Mouse (Mus musculus): ENCODE data around the gene Fam19a2.
A peak's percentile ranks its signal among the peaks of the same experiment; 100 is the strongest.

Fam19a2 gene

GRCm38 (mm10) chr10:123570616-123571188 is 306.9 kb downstream of the Fam19a2 start:
- no peak for DNase-seq (ENCODE audit: low spot score)

- DNase-seq (ENCODE audit: low spot score) = no peak
These were observed 308.7 kb downstream of the Fam19a2 start for GRCm38 (mm10) chr10:123572342-123573070.

GRCm38 (mm10) chr10:123577823-123578222 is 314.0 kb downstream of the Fam19a2 start:
- no peak for DNase-seq (ENCODE audit: low spot score)

GRCm38 (mm10) chr10:123579012-123579411 is 315.2 kb downstream of the Fam19a2 start:
- no peak for DNase-seq (ENCODE audit: low spot score)

- DNase-seq (ENCODE audit: low spot score) = no peak
These were observed 331.2 kb downstream of the Fam19a2 start for GRCm38 (mm10) chr10:123595043-123595442.

GRCm38 (mm10) chr10:123597059-123597458 is 333.3 kb downstream of the Fam19a2 start:
- no peak for DNase-seq (ENCODE audit: low spot score)

- no peak for DNase-seq (ENCODE audit: low spot score)
These were observed 341.9 kb downstream of the Fam19a2 start for GRCm38 (mm10) chr10:123605671-123606070.

- no peak for DNase-seq (ENCODE audit: low spot score)
These were observed 362.9 kb downstream of the Fam19a2 start for GRCm38 (mm10) chr10:123626691-123627090.

- DNase-seq (ENCODE audit: low spot score) = no peak
These were observed 365.5 kb downstream of the Fam19a2 start for GRCm38 (mm10) chr10:123629248-123629744.

GRCm38 (mm10) chr10:123632029-123632428 is 368.2 kb downstream of the Fam19a2 start:
- peak; percentile 2 for DNase-seq (ENCODE audit: low spot score)

- DNase-seq (ENCODE audit: low spot score) = no peak
These were observed 372.9 kb downstream of the Fam19a2 start for GRCm38 (mm10) chr10:123636655-123637054.

GRCm38 (mm10) chr10:123637496-123637895 is 373.7 kb downstream of the Fam19a2 start:
- no peak for DNase-seq (ENCODE audit: low spot score)

GRCm38 (mm10) chr10:123645568-123645967 is 381.8 kb downstream of the Fam19a2 start:
- no peak for DNase-seq (ENCODE audit: low spot score)

- DNase-seq (ENCODE audit: low spot score) = no peak
These were observed 407.4 kb downstream of the Fam19a2 start for GRCm38 (mm10) chr10:123671208-123671607.

GRCm38 (mm10) chr10:123678284-123678864 is 414.6 kb downstream of the Fam19a2 start:
- no peak for DNase-seq (ENCODE audit: low spot score)

- no peak for DNase-seq (ENCODE audit: low spot score)
These were observed 419.0 kb downstream of the Fam19a2 start for GRCm38 (mm10) chr10:123682718-123683255.

- DNase-seq (ENCODE audit: low spot score) = no peak
These were observed 428.6 kb downstream of the Fam19a2 start for GRCm38 (mm10) chr10:123692186-123692925.

GRCm38 (mm10) chr10:123692926-123693224 is 429.1 kb downstream of the Fam19a2 start:
- no peak for DNase-seq (ENCODE audit: low spot score)

GRCm38 (mm10) chr10:123702595-123702994 is 438.8 kb downstream of the Fam19a2 start:
- DNase-seq (ENCODE audit: low spot score) = no peak

- DNase-seq (ENCODE audit: low spot score) = no peak
These were observed 443.2 kb downstream of the Fam19a2 start for GRCm38 (mm10) chr10:123707026-123707425.

- DNase-seq (ENCODE audit: low spot score) = no peak
These were observed 446.9 kb downstream of the Fam19a2 start for GRCm38 (mm10) chr10:123710738-123711137.

GRCm38 (mm10) chr10:123721952-123722460 is 458.2 kb downstream of the Fam19a2 start:
- no peak for DNase-seq (ENCODE audit: low spot score)
